Comparison of ENCODE assay signal across 27 mouse cellular contexts in the genomic region with DNA sequence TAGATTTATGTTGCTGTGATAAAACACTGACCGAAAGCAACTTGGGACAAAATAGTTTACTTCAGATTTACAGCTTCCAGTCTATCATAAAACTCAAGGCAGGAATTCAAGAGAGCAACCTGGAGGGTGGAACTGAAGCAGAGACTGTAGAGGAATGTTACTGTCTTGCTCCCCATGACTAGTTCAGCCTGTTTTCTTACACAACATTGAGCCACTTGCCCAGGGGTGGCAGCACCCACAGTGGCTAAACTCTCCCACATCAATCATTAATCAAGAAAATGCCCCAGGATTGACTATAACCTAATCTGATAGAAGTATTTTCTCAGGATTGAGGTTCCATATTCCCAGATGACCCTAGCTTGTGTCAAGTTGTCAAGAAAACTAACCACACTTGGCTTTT.
DNase-seq lines count a peak whose midpoint lies in the region; ATAC-seq and TF ChIP-seq lines count a peak whose summit lies in the region.
"Had no signal": no experiment of that assay in that cellular context is flagged by ENCODE, and none has a peak within 500 bp of the region (broad histone marks: within the 10 kb centered on the region; RNA-seq: fewer than 3 reads in every experiment).

No protein-coding gene starts in this region.

- H3K4me1 ChIP-seq in heart, embryonic 12.5 days (replicated peaks) = peaks cover 29% of the 10 kb centered on the region
- no peaks in the 10 kb centered on the region for H3K4me1 ChIP-seq in kidney, embryonic 14.5 days (ENCODE audit: control insufficient read depth, insufficient read depth, low read length)
- no peaks in the 10 kb centered on the region for H3K4me1 ChIP-seq in liver, adult 2 months (ENCODE audit: control insufficient read depth, insufficient read depth, low read length)
- no peaks in the 10 kb centered on the region for H3K4me1 ChIP-seq in liver, embryonic 11.5 days (replicated peaks; ENCODE audit: control insufficient read depth, insufficient read depth, low read length)
- H3K4me1 ChIP-seq: embryonic facial prominence, embryonic 12.5 days; forebrain, embryonic 10.5 days; forebrain, embryonic 12.5 days had no signal

- no peaks in the 10 kb centered on the region for H3K27me3 ChIP-seq in heart, embryonic 12.5 days (replicated peaks)
- H3K27me3 ChIP-seq in kidney, embryonic 14.5 days (ENCODE audit: control insufficient read depth, insufficient read depth, low read length) = no peaks in the 10 kb centered on the region
- H3K27me3 ChIP-seq in liver, adult 2 months (ENCODE audit: control insufficient read depth, insufficient read depth, low read length) = no peaks in the 10 kb centered on the region
- no peaks in the 10 kb centered on the region for H3K27me3 ChIP-seq in liver, embryonic 11.5 days (replicated peaks; ENCODE audit: control insufficient read depth, insufficient read depth, low read length)
- H3K27me3 ChIP-seq: CH12.LX; embryonic facial prominence, embryonic 12.5 days; forebrain, embryonic 12.5 days; Patski had no signal

- H3K9ac ChIP-seq in heart, embryonic 12.5 days = no peak overlapping the region
- H3K9ac ChIP-seq in kidney, embryonic 14.5 days (ENCODE audit: low read depth, low read length) = no peak overlapping the region
- no peak overlapping the region for H3K9ac ChIP-seq in liver, adult 2 months (ENCODE audit: low read depth, low read length)
- no peak overlapping the region for H3K9ac ChIP-seq in liver, embryonic 11.5 days (ENCODE audit: low read depth, low read length)
- H3K9ac ChIP-seq: embryonic facial prominence, embryonic 12.5 days; forebrain, embryonic 12.5 days had no signal

- no peak overlapping the region for H3K4me2 ChIP-seq in heart, embryonic 12.5 days
- H3K4me2 ChIP-seq in kidney, embryonic 14.5 days (replicated peaks; ENCODE audit: low read depth, low read length) = no peak overlapping the region
- H3K4me2 ChIP-seq in liver, embryonic 11.5 days = no peak overlapping the region
- H3K4me2 ChIP-seq: embryonic facial prominence, embryonic 12.5 days; forebrain, embryonic 12.5 days had no signal

- no peak overlapping the region for H3K27ac ChIP-seq in heart, embryonic 12.5 days (ENCODE audit: poor library complexity, severe bottlenecking)
- H3K27ac ChIP-seq in kidney, embryonic 14.5 days (ENCODE audit: low read depth, low read length) = no peak overlapping the region
- no peak overlapping the region for H3K27ac ChIP-seq in liver, adult 2 months (replicated peaks; ENCODE audit: insufficient read depth, low read depth, low read length)
- no peak overlapping the region for H3K27ac ChIP-seq in liver, embryonic 11.5 days (ENCODE audit: low read depth, low read length)
- H3K27ac ChIP-seq: embryonic facial prominence, embryonic 10.5 days; embryonic facial prominence, embryonic 12.5 days; forebrain, embryonic 10.5 days; forebrain, embryonic 12.5 days had no signal

- peaks cover 21% of the 10 kb centered on the region for H3K36me3 ChIP-seq in heart, embryonic 12.5 days
- peaks cover 23% of the 10 kb centered on the region for H3K36me3 ChIP-seq in kidney, embryonic 14.5 days (ENCODE audit: control insufficient read depth, insufficient read depth, low read length)
- H3K36me3 ChIP-seq in liver, adult 2 months (ENCODE audit: control insufficient read depth, insufficient read depth, low read length) = peaks cover 19% of the 10 kb centered on the region
- no peaks in the 10 kb centered on the region; the same call in 1 of the 2 replicates for H3K36me3 ChIP-seq in liver, embryonic 11.5 days (ENCODE audit: control insufficient read depth, insufficient read depth, low read length)

- no peaks in the 10 kb centered on the region for H3K79me2 ChIP-seq in liver, adult 2 months (ENCODE audit: control insufficient read depth, insufficient read depth, low read length)

- DNase-seq in heart, adult 11 months = peak; percentile 22
- peak; percentile 38 for DNase-seq in kidney, adult 9 months
- DNase-seq in liver, adult 2 months (ENCODE audit: extremely low read depth, low read depth, low spot score) = peak; percentile 19
- no peak for DNase-seq in liver, embryonic 11.5 days (ENCODE audit: low spot score)
- no peak for DNase-seq in adrenal gland, adult 18-20 months (ENCODE audit: low spot score in 2 of 2)
- DNase-seq: adrenal gland, adult 8-10 months; adrenal gland, postnatal 14 days; adrenal gland, postnatal 36 days; B cell, adult 2 months; cerebellum, adult 11-12 months; cerebellum, adult 2 months; cerebellum, adult 9-10 months; cerebellum, postnatal 10 days; cerebellum, postnatal 25 days had no signal

- no peak for TF ChIP-seq CTCF in liver, adult 2 months (IDR thresholded peaks at IDR 0.05; ENCODE audit: low read depth, low read length)

- ATAC-seq in heart, embryonic 12.5 days (ENCODE audit: insufficient number of reproducible peaks, low FRiP score) = no peak
- no peak for ATAC-seq in kidney, embryonic 14.5 days (ENCODE audit: low FRiP score, low TSS enrichment)
- ATAC-seq in liver, embryonic 11.5 days (replicated peaks; ENCODE audit: low FRiP score) = no peak
- ATAC-seq: activated CD4-positive, CD25-positive, alpha-beta regulatory T cell, adult 4 months; CD4-positive, CD25-positive, alpha-beta regulatory T cell, adult 4 months; forebrain, embryonic 14.5 days; forebrain, embryonic 16.5 days; Patski had no signal

- no peak overlapping the region for H3K4me3 ChIP-seq in heart, embryonic 12.5 days
- H3K4me3 ChIP-seq in kidney, embryonic 14.5 days (ENCODE audit: low read length) = no peak overlapping the region
- H3K4me3 ChIP-seq in liver, adult 2 months (ENCODE audit: insufficient read depth, low read depth, low read length) = no peak overlapping the region
- no peak overlapping the region for H3K4me3 ChIP-seq in liver, embryonic 11.5 days (ENCODE audit: low read depth, low read length)
- H3K4me3 ChIP-seq: embryonic facial prominence, embryonic 10.5 days; embryonic facial prominence, embryonic 12.5 days; forebrain, embryonic 10.5 days; forebrain, embryonic 12.5 days had no signal

- TF ChIP-seq POLR2A in liver, adult 2 months (IDR thresholded peaks at IDR 0.05; ENCODE audit: extremely low read depth, insufficient read depth, low read length) = no peak

- H3K9me3 ChIP-seq in heart, embryonic 12.5 days (replicated peaks) = no peaks in the 10 kb centered on the region
- H3K9me3 ChIP-seq in kidney, embryonic 14.5 days (ENCODE audit: control insufficient read depth, low read length) = no peaks in the 10 kb centered on the region
- H3K9me3 ChIP-seq in liver, embryonic 11.5 days (ENCODE audit: control insufficient read depth, low read length) = no peaks in the 10 kb centered on the region
- H3K9me3 ChIP-seq: embryonic facial prominence, embryonic 10.5 days; embryonic facial prominence, embryonic 12.5 days; forebrain, embryonic 10.5 days; forebrain, embryonic 12.5 days; G1E had no signal

- 89% methylated on average over 1 of the region's 1 CpGs for WGBS in heart, embryonic 12.5 days
- 32% methylated on average over 1 of the region's 1 CpGs for WGBS in kidney, embryonic 14.5 days
- WGBS in liver, adult 2 months = 93% methylated on average over 1 of the region's 1 CpGs
- 83% methylated on average over 1 of the region's 1 CpGs for WGBS in liver, embryonic 11.5 days

Comparison
In these comparisons a context has a peak if more than half of its experiments do, and no peak if none do; other contexts are left out.
1. DNase-seq: peak in heart, adult 11 months (single experiment), kidney, adult 9 months (single experiment) and liver, adult 2 months (single experiment); none in liver, embryonic 11.5 days (single experiment) and adrenal gland, adult 18-20 months (0 of 2).